Mouse (Mus musculus) telencephalon, adult 2 months (tissue): ENCODE results near the gene Capg.

ENCODE experiments used
- DNase-seq: peaks from one replicate; pipeline ENCODE4 v3.0.0-alpha.2; 2011; ENCODE audit warnings: low read depth, low spot score

Gene Capg

GRCm38 (mm10) chr6:72607060-72607459 lies 62.9 kb downstream of the Capg start:
- DNase-seq: no peak

DNA sequence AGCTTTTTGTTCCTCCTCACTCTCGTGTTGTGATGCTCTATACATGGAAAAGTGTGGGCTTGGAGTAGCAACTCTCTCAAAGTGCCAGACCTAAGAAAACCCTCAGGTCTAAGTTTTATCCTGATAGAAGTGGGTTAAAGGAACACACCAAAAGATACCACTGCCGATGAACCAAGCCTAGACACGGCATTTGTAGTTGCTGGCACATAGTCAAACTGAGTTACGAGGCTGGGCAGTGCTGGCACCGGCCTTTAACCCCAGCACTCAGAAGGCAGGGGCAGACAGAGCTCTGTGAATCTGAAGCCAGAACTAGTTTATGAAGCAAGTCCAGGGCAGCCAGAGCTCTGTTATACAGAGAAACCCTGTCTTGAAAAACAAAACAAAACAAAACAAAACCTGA lies 63.5 kb downstream of the Capg start:
- no peak for DNase-seq

DNA sequence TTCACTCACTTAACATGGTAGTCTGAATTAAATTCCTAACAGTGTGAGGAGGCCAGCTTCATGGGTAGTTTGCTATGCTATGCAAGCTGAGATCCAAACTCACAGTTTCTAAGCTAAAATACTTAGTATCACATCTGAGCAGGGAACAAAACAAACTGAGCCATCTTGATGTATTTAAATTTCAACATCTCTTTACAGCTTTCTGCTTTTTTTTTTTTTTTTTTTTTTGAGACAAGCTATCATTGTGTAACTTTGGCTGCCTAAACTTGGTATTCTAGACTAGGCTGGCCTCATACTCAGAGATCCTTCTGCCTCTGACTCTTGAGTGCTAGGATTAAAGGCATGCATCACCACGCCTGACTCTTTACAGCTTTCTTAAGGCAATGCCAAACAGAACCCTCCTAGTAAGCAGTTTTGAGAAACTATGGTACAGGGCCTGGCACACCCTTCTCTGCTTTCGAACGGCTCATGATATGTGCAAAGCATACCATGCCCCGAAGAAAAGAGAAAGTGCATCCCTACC lies 64.5 kb downstream of the Capg start:
- no peak for DNase-seq

DNA sequence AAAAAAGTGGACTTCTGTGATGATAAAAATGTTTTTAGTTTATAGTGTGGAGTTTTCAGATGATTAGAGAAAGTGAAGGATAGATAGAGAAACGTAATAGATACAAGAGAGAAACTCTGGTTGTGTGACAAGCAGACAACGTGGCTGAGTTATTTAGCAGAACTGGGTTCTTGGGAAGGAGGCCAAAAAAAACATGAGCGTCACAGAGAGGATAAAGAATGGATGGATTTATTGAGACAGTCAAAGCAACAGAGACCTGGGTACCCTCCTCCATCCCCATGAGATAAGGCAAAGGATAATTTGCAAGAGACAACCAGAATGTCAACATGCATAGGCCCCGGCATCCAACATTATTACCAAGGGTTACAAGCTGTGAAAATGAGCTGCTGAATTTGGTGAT lies 66.1 kb downstream of the Capg start:
- DNase-seq: no peak
